Mouse (Mus musculus) megakaryocyte-erythroid progenitor cell, adult 5-6 weeks (primary cell): ENCODE measurements around the gene Sv2c. TPM values are rescaled to one million over a fixed set of nuclear protein-coding genes. Genes with fewer than 3 reads are reported as not detected.
"Not testable (repeated sequence)": the region's sequence is repeated elsewhere in the genome, so short reads cannot be mapped to it uniquely, and the experiment has no call there.

Experiments
- ATAC-seq: replicated peaks from 2 replicates; pipeline ENCODE4 v1.8.0; 2016; ENCODE audit warnings: mild to moderate bottlenecking, inconsistent platforms; ENCODE audit not compliant: severe bottlenecking, poor library complexity, low FRiP score, low TSS enrichment
- total RNA-seq, 2 experiments: library from RNA; stranded (forward) in 1 of 2; stranded (reverse) in 1 of 2; fragments of 200-1000, 215-1000 nt in 1 of 2; fragments of >200 nt in 1 of 2; fragmentation: Nextera tagmentation in 1 of 2; gene quantifications; 2 replicates each; pipeline ENCODE4 v1.2.3; 2014 to 2017

Gene Sv2c
- total RNA-seq, 2 experiments from 2014 or later, result not detected

DNA sequence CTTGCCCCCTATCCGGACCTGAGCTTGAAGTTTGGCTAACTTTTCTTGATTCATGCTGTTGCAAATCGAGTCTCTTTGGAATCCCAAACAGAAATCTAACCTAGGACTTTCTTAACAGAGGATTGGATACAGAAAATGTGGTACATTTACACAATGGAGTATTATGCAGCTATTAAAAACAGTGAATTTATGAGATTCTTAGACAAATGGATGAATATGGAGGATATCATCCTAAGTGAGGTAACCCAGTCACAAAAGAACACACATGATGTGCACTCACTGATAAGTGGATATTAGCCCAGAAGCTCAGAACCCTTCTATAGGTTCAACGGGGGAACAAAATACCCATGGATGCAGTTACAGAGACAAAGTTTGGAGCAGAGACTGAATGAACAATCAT, 51.1 kb downstream of the Sv2c start, which contains the start of gene Gm20075:
Gm20075 (minus strand) TSS at position 101 of the 400 bp plus-strand sequence.
- not testable (repeated sequence) for ATAC-seq

- ATAC-seq, result no peak
Observed at GRCm38 (mm10) chr13:96073555-96073954, 58.8 kb downstream of the Sv2c start.

- ATAC-seq, result no peak
Observed at GRCm38 (mm10) chr13:96052755-96053154, 79.6 kb downstream of the Sv2c start.

DNA sequence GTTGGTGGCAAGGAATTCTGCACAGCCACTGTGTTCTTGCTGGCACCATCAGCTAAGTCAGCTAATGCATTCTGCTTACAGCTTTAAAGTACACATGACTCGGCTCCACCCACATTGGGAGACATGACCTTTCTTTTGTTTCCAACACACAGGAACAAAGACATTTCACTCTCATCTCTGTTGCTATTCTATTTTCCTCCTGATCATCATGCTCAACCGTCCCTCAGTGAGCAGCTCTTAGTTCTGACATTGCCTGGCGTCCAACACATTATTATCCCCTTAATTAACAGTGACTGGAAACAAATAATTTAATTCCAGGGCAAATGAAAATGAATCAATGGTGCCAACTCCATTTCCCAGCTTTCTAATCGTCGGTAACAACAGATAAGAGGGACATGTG, 87.0 kb downstream of the Sv2c start:
- ATAC-seq, result no peak

DNA sequence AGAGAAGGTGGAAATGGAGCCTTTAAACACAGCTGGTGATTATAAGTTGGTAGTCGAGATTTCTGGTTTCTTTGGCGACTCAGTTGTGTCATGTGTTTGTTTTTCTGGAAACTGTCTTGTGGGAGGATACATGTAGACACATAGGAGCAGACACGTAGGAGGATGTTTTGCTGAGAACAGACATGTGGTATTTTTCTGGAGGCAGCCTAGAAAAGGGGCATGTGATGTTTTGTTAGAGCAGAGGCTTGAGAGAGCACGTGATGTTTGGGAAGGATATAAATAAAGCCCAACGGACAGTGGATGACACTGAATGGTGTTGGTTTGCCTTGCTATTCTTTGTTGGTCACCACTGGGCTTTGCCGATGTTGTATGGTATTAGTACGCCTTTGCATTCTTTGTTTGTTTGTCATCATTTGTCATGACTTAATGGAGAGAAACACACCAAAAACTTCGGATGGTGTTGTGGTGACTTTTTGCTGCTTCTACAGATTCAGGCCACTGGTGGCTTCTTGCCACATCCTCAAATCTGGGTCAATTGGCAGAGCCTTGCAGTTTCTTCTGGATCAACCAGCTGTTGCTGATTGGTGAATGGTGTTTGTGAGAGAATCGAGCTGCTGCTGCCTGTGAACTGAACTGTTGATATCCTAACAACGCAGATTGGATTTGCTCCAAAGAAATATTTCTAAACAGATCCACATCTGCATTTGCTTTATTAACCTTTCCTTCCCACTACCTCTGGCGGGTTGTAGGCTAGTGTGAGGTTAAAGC, 91.9 kb downstream of the Sv2c start:
- ATAC-seq, result no peak

GRCm38 (mm10) chr13:96039536-96039935, 92.8 kb downstream of the Sv2c start:
- no peak for ATAC-seq

DNA sequence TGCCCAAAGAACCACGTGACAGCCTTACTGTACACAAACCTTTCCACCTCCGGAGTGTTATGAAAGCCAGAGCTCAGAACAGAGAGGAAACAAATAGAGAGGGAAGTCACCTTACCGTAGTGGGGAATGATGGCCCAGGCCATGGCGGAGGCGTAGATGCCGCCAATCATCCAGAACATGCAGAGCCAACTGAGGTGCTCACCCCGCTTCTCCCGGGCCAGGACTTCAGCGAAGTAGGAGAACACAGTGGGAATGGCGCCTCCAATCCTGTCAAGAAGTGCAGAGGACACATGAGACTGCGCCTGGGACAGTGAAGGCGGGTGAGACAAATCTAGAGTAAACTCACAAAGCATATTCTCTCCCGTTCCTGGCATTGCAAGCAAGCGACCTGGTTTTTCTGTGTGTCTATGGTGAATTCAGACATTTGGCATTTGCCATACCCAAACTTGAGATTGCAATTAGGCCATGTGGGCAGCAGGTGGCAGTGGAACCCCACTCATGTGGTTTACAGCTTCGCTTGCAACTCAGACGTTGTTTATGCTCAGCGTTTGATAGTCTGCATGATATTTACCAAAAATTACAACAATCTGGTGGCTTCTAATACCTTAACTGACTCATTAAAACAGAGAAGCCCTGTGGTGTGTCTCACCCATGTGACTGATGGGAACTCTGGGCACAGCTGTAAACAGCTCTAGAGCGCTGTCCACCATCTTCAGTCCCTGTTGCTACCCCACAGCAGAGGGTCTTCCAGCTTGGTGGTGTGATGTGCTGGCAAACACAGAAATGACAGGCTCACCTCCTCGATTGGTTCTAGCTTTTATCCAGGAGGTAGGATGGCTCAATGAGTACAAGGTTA, 101.8 kb downstream of the Sv2c start:
- peak; percentile 83 for ATAC-seq

GRCm38 (mm10) chr13:96023858-96024257, 108.5 kb downstream of the Sv2c start:
- no peak for ATAC-seq

DNA sequence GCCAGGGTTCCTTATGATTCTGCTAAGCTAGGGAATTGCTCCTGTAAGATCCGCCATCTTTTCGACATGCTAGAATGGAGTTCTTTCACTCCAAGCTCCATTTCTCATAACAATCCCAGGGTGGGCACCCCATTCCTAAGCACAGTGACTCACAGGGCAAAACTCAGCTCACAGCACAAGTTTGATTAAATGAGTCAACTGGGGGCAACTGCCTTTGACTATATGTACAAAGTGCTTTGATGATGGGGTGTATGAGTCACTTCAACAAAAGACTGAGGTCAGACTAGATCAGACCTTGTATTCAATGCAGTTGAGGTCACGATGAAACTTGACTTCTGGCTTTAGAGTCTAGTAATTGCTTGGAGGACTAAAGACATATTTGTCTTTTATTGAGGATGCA, 116.9 kb downstream of the Sv2c start:
- ATAC-seq, result no peak

GRCm38 (mm10) chr13:96010861-96011511, 121.4 kb downstream of the Sv2c start:
- ATAC-seq, result peak; percentile 52; the same call in 1 of the 2 replicates

DNA sequence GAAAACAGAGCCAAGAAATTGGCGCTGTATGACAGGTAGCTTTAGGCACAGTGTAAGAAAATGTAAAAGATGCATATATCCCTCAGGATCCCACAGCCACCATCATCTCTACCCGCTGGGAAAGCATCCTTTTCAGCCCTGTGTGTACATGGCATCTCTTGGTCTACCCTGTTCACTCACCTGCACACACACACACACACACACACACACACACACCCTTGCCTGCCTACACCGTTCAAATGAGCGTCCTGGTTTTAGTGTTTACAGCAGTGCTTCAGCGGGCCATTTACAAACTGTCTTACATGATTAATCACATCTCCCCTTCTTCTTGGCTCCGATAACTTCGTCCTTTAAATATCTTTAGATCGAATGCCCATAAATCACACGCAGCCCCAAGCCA, 123.4 kb downstream of the Sv2c start:
- no peak for ATAC-seq

GRCm38 (mm10) chr13:96008154-96008553, 124.2 kb downstream of the Sv2c start:
- 0 out of 2 replicates have a peak, but pooled peaks have one; percentile 52 for ATAC-seq

DNA sequence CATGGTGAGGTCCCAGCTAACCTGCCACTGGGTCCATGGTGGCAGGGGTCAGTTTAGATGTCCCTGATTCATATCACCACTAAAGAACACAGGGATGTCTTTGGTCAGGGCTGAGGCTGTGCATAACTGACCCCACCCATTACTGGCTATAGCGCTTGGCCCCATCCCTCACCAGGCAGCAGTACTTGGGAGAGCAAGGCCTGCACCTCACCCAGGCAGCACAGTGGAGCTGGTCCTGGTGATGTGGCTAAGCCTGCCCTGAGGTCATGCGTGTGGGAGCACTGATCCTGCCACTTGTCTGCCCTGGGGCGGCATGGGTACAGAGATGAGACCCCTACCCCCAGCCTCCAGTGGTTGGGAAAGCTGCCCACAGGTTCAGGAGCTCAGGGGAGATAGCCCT, 128.8 kb downstream of the Sv2c start:
- no peak for ATAC-seq

- no peak for ATAC-seq
Observed at GRCm38 (mm10) chr13:96002475-96002874, 129.9 kb downstream of the Sv2c start.

GRCm38 (mm10) chr13:95999396-95999795, 133.0 kb downstream of the Sv2c start:
- ATAC-seq, result no peak

GRCm38 (mm10) chr13:95997294-95997693, 135.1 kb downstream of the Sv2c start:
- ATAC-seq, result no peak

DNA sequence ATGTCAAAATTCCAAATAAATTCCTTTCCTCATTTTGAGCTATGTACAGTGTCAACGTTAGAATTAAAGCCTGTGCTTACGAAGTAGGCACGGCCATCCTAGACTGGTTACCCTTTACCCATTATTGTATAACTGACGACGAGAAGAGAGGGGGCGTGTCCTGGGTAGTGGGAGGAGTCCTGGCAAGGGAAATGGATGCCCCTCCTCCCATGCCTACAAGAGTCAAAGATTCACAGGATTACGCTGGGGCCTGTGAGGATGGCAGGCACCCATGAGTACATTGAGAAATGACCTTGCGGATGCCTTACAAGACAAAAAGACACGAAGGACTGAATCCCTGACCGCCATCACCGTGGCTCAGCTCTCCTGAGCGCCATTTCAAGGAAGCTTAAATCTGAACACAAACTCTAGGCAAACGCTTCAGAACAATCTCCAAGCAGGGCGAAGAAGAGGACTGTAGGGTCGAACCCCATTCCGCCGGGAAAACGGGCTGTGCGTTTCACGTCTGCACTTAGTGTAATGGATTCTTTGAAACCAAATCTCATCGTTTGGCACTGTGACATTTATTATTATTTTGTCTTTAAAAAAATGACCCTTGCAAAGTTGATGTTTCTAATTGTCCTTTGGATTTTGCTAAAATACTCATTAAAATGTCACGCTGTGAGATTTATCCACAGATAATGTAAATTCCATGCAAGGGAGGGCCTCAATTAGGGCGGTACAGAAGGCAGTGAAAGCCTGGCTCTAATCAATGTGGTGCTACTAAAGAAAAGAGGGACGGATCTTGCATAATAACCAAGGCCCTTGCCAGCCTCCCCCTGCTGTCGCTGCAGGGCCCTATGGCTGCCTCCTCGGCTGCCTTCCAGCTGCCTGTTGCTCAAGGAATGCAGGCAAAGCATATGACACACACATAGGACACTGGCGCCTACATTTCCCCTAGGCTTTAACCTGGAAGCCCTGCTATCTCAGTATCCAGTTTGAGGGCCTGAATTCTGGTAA, 137.4 kb downstream of the Sv2c start:
- ATAC-seq, result no peak

DNA sequence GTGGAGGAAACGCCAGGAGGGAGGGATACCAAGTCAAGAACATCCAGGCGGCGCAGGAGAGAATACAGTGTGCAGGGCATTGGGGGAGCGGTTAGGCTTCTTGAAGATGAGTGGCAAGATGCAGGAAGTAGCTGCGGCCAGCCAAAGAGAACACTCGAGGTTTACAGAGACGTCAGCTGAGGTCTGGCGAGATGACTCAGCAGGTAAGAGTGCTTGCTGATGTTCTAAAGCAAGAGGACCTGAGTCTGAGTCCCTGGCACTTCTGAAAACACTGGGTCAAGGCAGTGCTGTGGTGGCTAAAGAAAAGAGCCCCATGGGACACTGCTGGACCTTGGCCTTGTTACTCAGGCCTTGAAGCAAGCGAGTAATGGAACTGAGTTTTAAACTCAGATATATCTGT, 144.2 kb downstream of the Sv2c start:
- ATAC-seq, result peak; percentile 67

DNA sequence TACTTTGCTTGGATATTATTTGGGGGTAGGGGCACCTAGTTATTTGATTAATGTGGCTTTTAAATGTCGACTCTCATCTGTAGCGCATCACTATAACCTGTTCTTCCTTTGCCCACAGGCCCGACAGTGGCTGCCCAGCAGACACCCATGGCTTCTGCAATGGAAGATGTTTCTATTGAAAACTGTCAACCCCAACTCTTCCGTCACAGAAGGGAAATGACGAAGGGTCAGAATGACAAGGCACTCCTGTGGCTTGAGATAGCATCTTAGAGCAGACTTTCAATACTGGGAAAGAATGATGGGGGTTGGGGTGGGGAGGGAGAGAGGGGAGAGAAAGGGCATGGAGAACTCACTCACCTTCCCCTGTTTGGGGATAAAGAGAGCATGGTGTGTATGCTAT, 145.2 kb downstream of the Sv2c start:
- ATAC-seq, result no peak
